Comparison of ENCODE assay signal across 7 mouse cellular contexts in genomic region chr8:84203975-84204772, GRCm38 (mm10). TPM values are rescaled to one million over a fixed set of nuclear protein-coding genes. Genes with fewer than 3 reads are reported as not detected.
A peak's percentile ranks its signal among the peaks of the same experiment; 100 is the strongest.
DNase-seq lines count a peak whose midpoint lies in the region; ATAC-seq and TF ChIP-seq lines count a peak whose summit lies in the region.

No protein-coding gene starts in this region.

- no peaks in the 10 kb centered on the region for H3K9me3 ChIP-seq in ES-E14 (ENCODE audit: control insufficient read depth, insufficient read depth, low read depth, low read length)
- H3K9me3 ChIP-seq in hindbrain, embryonic 16.5 days (ENCODE audit: control insufficient read depth, low read length), result no peaks in the 10 kb centered on the region
- no peaks in the 10 kb centered on the region for H3K9me3 ChIP-seq in liver, embryonic 12.5 days (replicated peaks)

- H3K27me3 ChIP-seq in hindbrain, embryonic 16.5 days (replicated peaks; ENCODE audit: control insufficient read depth, insufficient read depth, low read length), result no peaks in the 10 kb centered on the region
- peaks cover 41% of the 10 kb centered on the region for H3K27me3 ChIP-seq in liver, embryonic 12.5 days (replicated peaks)

- peaks cover 5% of the 10 kb centered on the region; the same call in 1 of the 2 replicates for H3K36me3 ChIP-seq in ES-E14 (ENCODE audit: control insufficient read depth, insufficient read depth, low read length, poor library complexity, severe bottlenecking)
- no peaks in the 10 kb centered on the region; the same call in 1 of the 2 replicates for H3K36me3 ChIP-seq in hindbrain, embryonic 16.5 days (ENCODE audit: control insufficient read depth, insufficient read depth, low read length)
- peaks cover 32% of the 10 kb centered on the region for H3K36me3 ChIP-seq in liver, embryonic 12.5 days

- peak overlapping the region; percentile 78 for H3K4me2 ChIP-seq in hindbrain, embryonic 16.5 days (ENCODE audit: low read length)
- H3K4me2 ChIP-seq in liver, embryonic 12.5 days, result peak overlapping the region; percentile 90

- H3K9ac ChIP-seq in ES-E14 (ENCODE audit: insufficient read depth, low read depth, low read length, poor library complexity, severe bottlenecking), result peak overlapping the region; percentile 71
- H3K9ac ChIP-seq in hindbrain, embryonic 16.5 days (ENCODE audit: low read depth, low read length), result peak overlapping the region; percentile 29
- peak overlapping the region; percentile 62 for H3K9ac ChIP-seq in liver, embryonic 12.5 days

- in situ Hi-C loops in ES-E14 (cut with MboI; ENCODE audit: low sequenced_read_pairs in 2 of 2, unreplicated experiment in 2 of 2), result no loop called here

- H3K4me1 ChIP-seq in ES-E14 (ENCODE audit: control insufficient read depth in 2 of 2, insufficient read depth in 2 of 2, low read length in 2 of 2, poor library complexity in 1 of 2), result peaks cover 3 to 24% of the 10 kb centered on the region in 2 experiments; a peak in 2 of 4 replicates
- H3K4me1 ChIP-seq in hindbrain, embryonic 16.5 days (ENCODE audit: control insufficient read depth, insufficient read depth, low read depth, low read length), result peaks cover 24% of the 10 kb centered on the region
- H3K4me1 ChIP-seq in liver, embryonic 12.5 days, result peaks cover 68% of the 10 kb centered on the region

- H3K27ac ChIP-seq in ES-E14 (ENCODE audit: insufficient read depth, low read depth, low read length, poor library complexity, severe bottlenecking), result peak overlapping the region; percentile 24; the same call in 1 of the 2 replicates
- H3K27ac ChIP-seq in hindbrain, embryonic 16.5 days (ENCODE audit: low read depth, low read length), result peak overlapping the region; percentile 72
- H3K27ac ChIP-seq in liver, embryonic 12.5 days, result peak overlapping the region; percentile 76

- no peak for DNase-seq in ES-E14 (ENCODE audit: low read depth, low spot score)
- peak; percentile 88 for DNase-seq in adrenal gland, adult 2 months
- peak; percentile 68 to 75 for DNase-seq in gastrocnemius, adult 8-10 months (ENCODE audit: low spot score in 2 of 2)
- peak; percentile 71 for DNase-seq in naive thymus-derived CD4-positive, alpha-beta T cell, adult 2 months (ENCODE audit: low read depth)
- no peak for DNase-seq in frontal cortex, postnatal 10 days (ENCODE audit: low spot score in 2 of 2)

- 56% methylated on average over 13 of the region's 13 CpGs for WGBS in hindbrain, embryonic 16.5 days
- 27% methylated on average over 13 of the region's 13 CpGs for WGBS in liver, embryonic 12.5 days (ENCODE audit: insufficient replicate concordance)

- peak; percentile 12; the same call in 1 of the 2 replicates for ATAC-seq in hindbrain, embryonic 16.5 days
- peak; percentile 21 for ATAC-seq in liver, embryonic 12.5 days

- peak overlapping the region; percentile 64 to 73 for H3K4me3 ChIP-seq in ES-E14 (ENCODE audit: insufficient read depth in 1 of 2, low read depth in 1 of 2, low read length in 2 of 2, poor library complexity in 1 of 2, severe bottlenecking in 1 of 2)
- H3K4me3 ChIP-seq in hindbrain, embryonic 16.5 days (ENCODE audit: low read length), result peak overlapping the region; percentile 40
- peak overlapping the region; percentile 48 for H3K4me3 ChIP-seq in liver, embryonic 12.5 days

TF ChIP-seq in ES-E14, 5 proteins besides CTCF, POLR2A, EP300 and RAD21:
- 0 out of 2 replicates have a peak, but pooled peaks have one; percentile 42 for TF ChIP-seq ZNF384 (IDR thresholded peaks at IDR 0.05; ENCODE audit: low read depth, low read length)
- TF ChIP-seq CHD2 (IDR thresholded peaks at IDR 0.05; ENCODE audit: low read depth, low read length), result no peak

RNA-seq across cellular contexts. Expression of gene Nanos3, which starts 19.2 kb away (rescaled TPM):
- total RNA-seq in ES-E14 (2012; rRNA removed), result 7.0 and 9.9 TPM in 2 replicates
- total RNA-seq in adrenal gland, adult 2 months (2021), result 1 to 10 TPM; 1.1 to 1.3 TPM
- polyA plus RNA-seq in adrenal gland, adult 2 months (2012; rRNA removed), result 0.36 and 1.0 TPM in 2 replicates
- not detected for total RNA-seq in gastrocnemius, adult 8-10 months (2022)
- 6.2 and 6.8 TPM in 2 replicates for polyA plus RNA-seq in hindbrain, embryonic 16.5 days (2015; fragmentation: Nextera tagmentation; extraction: Ambion mirVana)
- polyA plus RNA-seq in liver, embryonic 12.5 days (2016; fragmentation: Nextera tagmentation; extraction: Ambion mirVana), result 0.61 and 1.3 TPM in 2 replicates

RNA-seq across cellular contexts. Expression of gene Zswim4, which starts 32.7 kb away (rescaled TPM):
- total RNA-seq in ES-E14 (2012; rRNA removed), result 22.1 and 24.6 TPM in 2 replicates
- 10 to 100 TPM; 31.4 to 55.6 TPM for total RNA-seq in adrenal gland, adult 2 months (2021)
- polyA plus RNA-seq in adrenal gland, adult 2 months (2012; rRNA removed), result 66.3 and 76.1 TPM in 2 replicates
- 1 to 10 TPM; 6.8 to 7.9 (median 7.0) TPM for total RNA-seq in gastrocnemius, adult 8-10 months (2022)
- polyA plus RNA-seq in hindbrain, embryonic 16.5 days (2015; fragmentation: Nextera tagmentation; extraction: Ambion mirVana), result 16.2 and 22.2 TPM in 2 replicates
- polyA plus RNA-seq in liver, embryonic 12.5 days (2016; fragmentation: Nextera tagmentation; extraction: Ambion mirVana), result 3.6 and 5.0 TPM in 2 replicates

RNA-seq across cellular contexts. Expression of gene D8Ertd738e, which starts 45.3 kb away (rescaled TPM):
- total RNA-seq in ES-E14 (2012; rRNA removed), result 148 and 181 TPM in 2 replicates
- total RNA-seq in adrenal gland, adult 2 months (2021), result 100 to 1,000 TPM; 268 to 291 TPM
- polyA plus RNA-seq in adrenal gland, adult 2 months (2012; rRNA removed), result 58.8 and 67.3 TPM in 2 replicates
- 100 to 1,000 TPM; 142 to 179 (median 152) TPM for total RNA-seq in gastrocnemius, adult 8-10 months (2022)
- polyA plus RNA-seq in hindbrain, embryonic 16.5 days (2015; fragmentation: Nextera tagmentation; extraction: Ambion mirVana), result 249 and 266 TPM in 2 replicates
- polyA plus RNA-seq in liver, embryonic 12.5 days (2016; fragmentation: Nextera tagmentation; extraction: Ambion mirVana), result 249 and 259 TPM in 2 replicates

RNA-seq across cellular contexts. Expression of gene Mri1, which starts 53.0 kb away (rescaled TPM):
- total RNA-seq in ES-E14 (2012; rRNA removed), result 32.7 and 55.6 TPM in 2 replicates
- total RNA-seq in adrenal gland, adult 2 months (2021), result 10 to 100 TPM; 27.9 to 38.1 TPM
- 239 and 243 TPM in 2 replicates for polyA plus RNA-seq in adrenal gland, adult 2 months (2012; rRNA removed)
- total RNA-seq in gastrocnemius, adult 8-10 months (2022), result 10 to 100 TPM; 13.3 to 18.8 (median 16.4) TPM
- polyA plus RNA-seq in hindbrain, embryonic 16.5 days (2015; fragmentation: Nextera tagmentation; extraction: Ambion mirVana), result 46.4 and 47.9 TPM in 2 replicates
- polyA plus RNA-seq in liver, embryonic 12.5 days (2016; fragmentation: Nextera tagmentation; extraction: Ambion mirVana), result 55.4 and 63.1 TPM in 2 replicates

RNA-seq across cellular contexts. Expression of gene 4930432K21Rik, which starts 56.3 kb away (rescaled TPM):
- 4.9 TPM in 2 replicates for total RNA-seq in ES-E14 (2012; rRNA removed)
- under 1 TPM; 0.17 to 0.35 TPM for total RNA-seq in adrenal gland, adult 2 months (2021)
- polyA plus RNA-seq in adrenal gland, adult 2 months (2012; rRNA removed), result 0.44 and 0.48 TPM in 2 replicates
- total RNA-seq in gastrocnemius, adult 8-10 months (2022), result under 1 TPM; 0.16 to 0.46 (median 0.30) TPM
- polyA plus RNA-seq in hindbrain, embryonic 16.5 days (2015; fragmentation: Nextera tagmentation; extraction: Ambion mirVana), result 2.7 and 2.9 TPM in 2 replicates
- 0.28 and 0.58 TPM in 2 replicates for polyA plus RNA-seq in liver, embryonic 12.5 days (2016; fragmentation: Nextera tagmentation; extraction: Ambion mirVana)

Comparison
In these comparisons a context has a peak if more than half of its experiments do, and no peak if none do; other contexts are left out.
1. DNase-seq: peak in adrenal gland, adult 2 months (single experiment), gastrocnemius, adult 8-10 months (2 of 2) and naive thymus-derived CD4-positive, alpha-beta T cell, adult 2 months (single experiment); none in ES-E14 (single experiment) and frontal cortex, postnatal 10 days (0 of 2).
2. H3K27ac ChIP-seq: peak in every context shown above with its lines; median percentile 76 in liver, embryonic 12.5 days; 72 in hindbrain, embryonic 16.5 days; 24 in ES-E14.
3. Peak in every context shown above with its lines, with median percentiles within 50 percentile points of each other: H3K4me3 ChIP-seq and H3K9ac ChIP-seq.